Mouse (Mus musculus) liver, adult 2 months (tissue): Measurements from ENCODE around the gene Abcc5.

Experiments used
- CTCF ChIP-seq: fragments of 200-500 bp; IDR thresholded peaks from 2 replicates; pipeline ENCODE4 v1.5.1; 2011; ENCODE audit warnings: low read depth, low read length, control low read depth
- POLR2A ChIP-seq: fragments of 200-500 bp; IDR thresholded peaks from 2 replicates; pipeline ENCODE4 v1.6.1; 2011; ENCODE audit warnings: low read length, control low read depth; ENCODE audit not compliant: insufficient read depth; ENCODE audit errors: extremely low read depth

DNA sequence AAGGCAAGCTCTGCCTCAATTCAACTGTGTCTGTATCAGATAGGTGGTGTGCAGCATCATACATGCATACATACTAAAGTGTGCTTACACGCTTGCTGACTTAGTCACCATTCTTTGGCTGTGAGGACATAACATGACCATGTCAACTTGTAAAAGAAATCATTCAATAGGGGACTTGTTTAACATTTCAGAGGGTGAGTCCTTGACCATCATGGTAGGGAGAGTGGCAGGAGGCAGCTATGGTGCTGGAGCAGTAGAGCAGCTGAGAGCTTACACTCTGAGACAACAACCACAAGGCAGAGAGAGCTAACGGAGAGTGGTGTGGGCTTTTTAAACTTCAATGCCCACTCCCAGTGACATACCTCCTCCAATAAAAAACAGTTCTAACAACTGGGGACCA lies 9.9 kb downstream of the Abcc5 start:
- no peak for TF ChIP-seq CTCF
- TF ChIP-seq POLR2A = no peak
